Mouse (Mus musculus) CH12.LX (cell line): ENCODE measurements around the gene Serinc5. TPM values are rescaled to one million over a fixed set of nuclear protein-coding genes. Genes with fewer than 3 reads are reported as not detected.

Source experiments
- DNase-seq: peaks from one replicate; pipeline ENCODE4 v3.0.0-alpha.2; 2013; ENCODE audit errors: extremely low read depth
- H3K27ac ChIP-seq: 2 replicates; pipeline ENCODE4 v1.5.1; 2012; ENCODE audit warnings: low read depth, mild to moderate bottlenecking, control low read depth, moderate library complexity; ENCODE audit not compliant: insufficient read depth
- H3K27me3 ChIP-seq: replicated peaks from 2 replicates; pipeline ENCODE3; 2012; ENCODE audit warnings: inconsistent platforms
- H3K36me3 ChIP-seq, 2 experiments: replicated peaks in 1 of 2; 2 replicates each; pipeline versions ENCODE3 to v1.6.1; 2012; ENCODE audit warnings: inconsistent platforms in 1 of 2, low read length in 1 of 2, mild to moderate bottlenecking in 1 of 2, mixed read lengths in 1 of 2, moderate library complexity in 1 of 2; ENCODE audit not compliant: control insufficient read depth in 1 of 2, insufficient read depth in 1 of 2
- H3K4me1 ChIP-seq, 2 experiments: 2 replicates each; pipeline ENCODE4 v1.6.1; 2012; ENCODE audit warnings: inconsistent platforms in 1 of 2, moderate library complexity in 1 of 2; ENCODE audit not compliant: insufficient read depth in 2 of 2, control insufficient read depth in 1 of 2
- H3K4me2 ChIP-seq: 2 replicates; pipeline ENCODE4 v1.6.1; 2012; ENCODE audit warnings: low read depth, mild to moderate bottlenecking, control low read depth; ENCODE audit not compliant: poor library complexity, insufficient read depth, severe bottlenecking
- H3K4me3 ChIP-seq, 3 experiments: fragments of 150-350 bp in 1 of 3; sonication (generic) in 1 of 3; replicated peaks in 1 of 3; 2 replicates each; pipeline versions ENCODE3 to v1.5.1; 2011 to 2012; ENCODE audit warnings: low read depth in 2 of 3, low read length in 2 of 3, mild to moderate bottlenecking in 2 of 3, moderate library complexity in 2 of 3, control low read depth in 1 of 3, improper control_type of control experiment in 1 of 3, inconsistent platforms in 1 of 3, mixed read lengths in 1 of 3; ENCODE audit not compliant: poor library complexity in 1 of 3
- H3K79me2 ChIP-seq: replicated peaks from 2 replicates; pipeline ENCODE4 v1.6.1; 2012; ENCODE audit warnings: mild to moderate bottlenecking, moderate library complexity; ENCODE audit not compliant: control insufficient read depth, poor library complexity, insufficient read depth, severe bottlenecking; ENCODE audit errors: extremely low read depth
- H3K9ac ChIP-seq: 2 replicates; pipeline ENCODE4 v1.6.1; 2012; ENCODE audit warnings: low read depth, mild to moderate bottlenecking, control low read depth, moderate library complexity; ENCODE audit not compliant: insufficient read depth
- H3K9me3 ChIP-seq: replicated peaks from 2 replicates; pipeline ENCODE3; 2012; ENCODE audit warnings: low read length, inconsistent platforms, mixed read lengths
- BHLHE40 ChIP-seq: IDR thresholded peaks from 2 replicates; pipeline ENCODE4 v1.6.1; 2011; ENCODE audit warnings: mild to moderate bottlenecking, low read depth, low read length, improper control_type of control experiment
- CHD1 ChIP-seq: IDR thresholded peaks from 2 replicates; pipeline ENCODE4 v1.6.1; 2012; ENCODE audit warnings: low read depth, low read length, improper control_type of control experiment, inconsistent platforms
- CHD2 ChIP-seq: IDR thresholded peaks from 2 replicates; pipeline ENCODE4 v1.6.1; 2011; ENCODE audit warnings: low read length, improper control_type of control experiment
- CTCF ChIP-seq, 2 experiments: IDR thresholded peaks in 1 of 2; conservative IDR thresholded peaks in 1 of 2; 2 replicates each; pipeline ENCODE4 v1.5.1; 2011 to 2012; ENCODE audit warnings: low read depth in 2 of 2, low read length in 2 of 2, improper control_type of control experiment in 1 of 2, inconsistent platforms in 1 of 2, mild to moderate bottlenecking in 1 of 2, moderate library complexity in 1 of 2
- E2F4 ChIP-seq: IDR thresholded peaks from 2 replicates; pipeline ENCODE4 v1.6.1; 2011; ENCODE audit warnings: low read depth, low read length, improper control_type of control experiment; ENCODE audit not compliant: insufficient replicate concordance
- ELF1 ChIP-seq: IDR thresholded peaks from 2 replicates; pipeline ENCODE4 v1.6.1; 2014; ENCODE audit warnings: low read depth, mild to moderate bottlenecking, inconsistent platforms, low read length, improper control_type of control experiment
- ETS1 ChIP-seq: conservative IDR thresholded peaks from 2 replicates; pipeline ENCODE4 v1.6.1; 2012; ENCODE audit warnings: low read depth, mild to moderate bottlenecking, inconsistent platforms, low read length, improper control_type of control experiment, moderate library complexity
- GABPA ChIP-seq: IDR thresholded peaks from 2 replicates; pipeline ENCODE4 v1.6.1; 2012; ENCODE audit warnings: low read depth, low read length, improper control_type of control experiment, inconsistent platforms; ENCODE audit not compliant: insufficient replicate concordance
- HCFC1 ChIP-seq: IDR thresholded peaks from 2 replicates; pipeline ENCODE4 v1.6.1; 2012; ENCODE audit warnings: low read depth, mild to moderate bottlenecking, inconsistent platforms, low read length, improper control_type of control experiment
- IRF4 ChIP-seq: IDR thresholded peaks from 2 replicates; pipeline ENCODE4 v1.6.1; 2014; ENCODE audit warnings: low read depth, mild to moderate bottlenecking, inconsistent platforms, low read length, improper control_type of control experiment
- JUND ChIP-seq: conservative IDR thresholded peaks from 2 replicates; pipeline ENCODE4 v1.6.1; 2011; ENCODE audit warnings: low read depth, low read length, improper control_type of control experiment
- MAFK ChIP-seq: IDR thresholded peaks from 2 replicates; pipeline ENCODE4 v1.6.1; 2011; ENCODE audit warnings: low read length, improper control_type of control experiment; ENCODE audit not compliant: insufficient replicate concordance
- MAX ChIP-seq: IDR thresholded peaks from 2 replicates; pipeline ENCODE4 v1.6.1; 2011; ENCODE audit warnings: low read length, improper control_type of control experiment
- MEF2A ChIP-seq: IDR thresholded peaks from 2 replicates; pipeline ENCODE4 v1.6.1; 2014; ENCODE audit warnings: low read depth, mild to moderate bottlenecking, inconsistent platforms, low read length, improper control_type of control experiment, borderline replicate concordance
- MXI1 ChIP-seq: IDR thresholded peaks from 2 replicates; pipeline ENCODE4 v1.6.1; 2011; ENCODE audit warnings: mild to moderate bottlenecking, low read depth, low read length, improper control_type of control experiment
- POLR2A ChIP-seq: IDR thresholded peaks from 2 replicates; pipeline ENCODE4 v1.6.1; 2011; ENCODE audit warnings: low read depth, mild to moderate bottlenecking, improper control_type of control experiment, low read length
- RCOR1 ChIP-seq: conservative IDR thresholded peaks from 2 replicates; pipeline ENCODE4 v1.6.1; 2012; ENCODE audit warnings: low read depth, mild to moderate bottlenecking, inconsistent platforms, low read length, improper control_type of control experiment
- SIN3A ChIP-seq: IDR thresholded peaks from 2 replicates; pipeline ENCODE4 v1.6.1; 2012; ENCODE audit warnings: low read length, improper control_type of control experiment, inconsistent platforms
- SMC3 ChIP-seq: IDR thresholded peaks from 2 replicates; pipeline ENCODE4 v1.6.1; 2011; ENCODE audit warnings: low read depth, low read length, improper control_type of control experiment
- TBP ChIP-seq: conservative IDR thresholded peaks from 2 replicates; pipeline ENCODE4 v1.6.1; 2011; ENCODE audit warnings: low read depth, low read length, improper control_type of control experiment
- TCF12 ChIP-seq: IDR thresholded peaks from 2 replicates; pipeline ENCODE4 v1.6.1; 2014; ENCODE audit warnings: low read depth, mild to moderate bottlenecking, inconsistent platforms, low read length, improper control_type of control experiment
- UBTF ChIP-seq: IDR thresholded peaks from 2 replicates; pipeline ENCODE4 v1.6.1; 2012; ENCODE audit warnings: low read depth, mild to moderate bottlenecking, inconsistent platforms, low read length, improper control_type of control experiment, moderate library complexity
- USF1 ChIP-seq: IDR thresholded peaks from 2 replicates; pipeline ENCODE4 v1.6.1; 2014; ENCODE audit warnings: low read depth, mild to moderate bottlenecking, inconsistent platforms, low read length, improper control_type of control experiment
- USF2 ChIP-seq: conservative IDR thresholded peaks from 2 replicates; pipeline ENCODE4 v1.6.1; 2011; ENCODE audit warnings: low read depth, low read length, improper control_type of control experiment
- ZKSCAN1 ChIP-seq: IDR thresholded peaks from 2 replicates; pipeline ENCODE4 v1.6.1; 2012; ENCODE audit warnings: low read depth, inconsistent platforms, low read length, improper control_type of control experiment, borderline replicate concordance
- ZMIZ1 ChIP-seq: IDR thresholded peaks from 2 replicates; pipeline ENCODE4 v1.6.1; 2012; ENCODE audit warnings: low read depth, mild to moderate bottlenecking, inconsistent platforms, low read length, improper control_type of control experiment
- dilution Hi-C: fragments of 300-500 bp; cut with MboI; formaldehyde crosslinking; loops from 2 replicates; pipeline ENCODE4 v1.14.3; 2020; ENCODE audit warnings: low sequenced_read_pairs; ENCODE audit not compliant: extremely low pct_unique_long_range_greater_than_20kb, extremely low pct_ligation_motif_present
- in situ Hi-C: fragments of 300-500 bp; cut with MboI; formaldehyde crosslinking; loops from 3 replicates; pipeline ENCODE4 v1.14.3; 2019; ENCODE audit warnings: low sequenced_read_pairs, low pct_ligation_motif_present, low pct_unique_long_range_greater_than_20kb, mixed read lengths
- polyA plus RNA-seq: library from polyadenylated mRNA; unstranded; fragments of >175 nt; gene quantifications from 2 replicates; pipeline ENCODE4 v1.2.1, GENCODE M21; 2012; ENCODE audit warnings: low read depth; ENCODE audit not compliant: insufficient read length
- total RNA-seq, 2 experiments: library from RNA; depleted of rRNA; stranded (reverse); fragments of 300-350 nt in 1 of 2; fragments of >200 nt in 1 of 2; gene quantifications; 2 replicates each; pipeline ENCODE4 v1.2.3; 2012 to 2014

Serinc5 gene
- total and polyA plus RNA-seq, 3 experiments: 1.9 to 5.2 (median 4.3) TPM

DNA sequence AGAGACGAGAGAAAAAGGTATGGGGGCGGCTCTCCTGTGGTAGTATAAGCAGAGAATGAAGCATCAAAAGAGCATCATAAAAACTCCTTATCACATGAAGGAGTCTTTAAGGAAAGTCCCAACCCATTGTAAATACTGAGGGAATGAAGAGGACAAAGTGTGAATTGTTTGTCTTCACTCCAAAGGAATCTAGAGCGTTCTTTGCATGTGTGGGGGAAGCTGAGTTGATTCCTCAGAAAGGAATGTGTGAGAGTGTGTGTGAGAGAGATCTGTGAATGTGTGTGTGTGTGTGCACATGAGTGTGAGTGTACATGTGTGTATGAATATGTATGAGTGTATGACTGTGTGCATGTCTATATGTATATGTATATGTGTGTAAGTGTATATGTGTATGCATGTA is 22.2 kb upstream of the Serinc5 start:
- H3K4me3 ChIP-seq: no peak overlapping the region
- H3K4me2 ChIP-seq: no peak overlapping the region
- no peaks in the 10 kb centered on the region for H3K79me2 ChIP-seq
- dilution Hi-C loops: no loop called here
- H3K27ac ChIP-seq: no peak overlapping the region
- no peaks in the 10 kb centered on the region for H3K4me1 ChIP-seq
- H3K36me3 ChIP-seq: no peaks in the 10 kb centered on the region
- H3K9me3 ChIP-seq: no peaks in the 10 kb centered on the region
- in situ Hi-C loops: no loop called here
- H3K27me3 ChIP-seq: no peaks in the 10 kb centered on the region
- no peak for TF ChIP-seq JUND
- TF ChIP-seq GABPA: no peak
- TF ChIP-seq POLR2A: no peak
- no peak for TF ChIP-seq CTCF (conservative IDR thresholded peaks at IDR 0.05 in 1 of 2, IDR thresholded peaks at IDR 0.05 in 1 of 2; ENCODE audit: low read depth in 2 of 2, low read length in 2 of 2)
- TF ChIP-seq MEF2A: no peak
- TF ChIP-seq CHD2: no peak
- TF ChIP-seq BHLHE40: no peak
- no peak for TF ChIP-seq CHD1
- TF ChIP-seq IRF4: no peak
- TF ChIP-seq HCFC1: no peak
- no peak overlapping the region for H3K9ac ChIP-seq
- no peak for DNase-seq

DNA sequence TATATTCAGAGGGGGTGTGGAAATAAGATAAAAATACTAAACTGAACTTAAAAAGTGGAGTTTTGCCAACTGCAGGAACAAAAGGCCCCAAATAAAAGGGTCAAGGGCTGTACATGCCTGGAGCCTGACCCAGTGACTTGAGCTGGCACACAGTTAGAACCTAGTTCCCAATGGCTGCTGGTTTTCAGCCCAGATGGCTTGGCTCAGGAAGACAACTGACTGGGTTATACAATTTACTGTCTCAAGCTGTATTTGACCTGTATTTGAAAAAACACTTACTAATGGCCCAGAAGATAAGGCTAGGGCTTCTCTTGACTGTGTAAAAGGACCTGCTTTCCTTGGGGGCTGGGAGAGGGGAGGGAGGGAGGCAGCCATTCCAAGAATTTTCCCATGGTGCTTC is 21.6 kb upstream of the Serinc5 start:
- Histone ChIP-seq H3K27ac (no peak overlapping the region), H3K27me3 (no peaks in the 10 kb centered on the region), H3K4me1 (no peaks in the 10 kb centered on the region), H3K9me3 (no peaks in the 10 kb centered on the region), H3K36me3 (no peaks in the 10 kb centered on the region), H3K79me2 (no peaks in the 10 kb centered on the region), H3K4me3 (no peak overlapping the region), H3K4me2 (no peak overlapping the region), H3K9ac (no peak overlapping the region)
- dilution Hi-C loops: no loop called here
- in situ Hi-C loops: no loop called here
- TF ChIP-seq SIN3A: no peak
- TF ChIP-seq E2F4: no peak
- TF ChIP-seq ELF1: no peak
- TF ChIP-seq UBTF: no peak
- TF ChIP-seq TBP: no peak
- TF ChIP-seq MEF2A: no peak
- no peak for TF ChIP-seq IRF4
- no peak for TF ChIP-seq ETS1
- TF ChIP-seq JUND: no peak
- TF ChIP-seq MAX: no peak
- TF ChIP-seq MXI1: no peak
- no peak for TF ChIP-seq RCOR1
- TF ChIP-seq GABPA: no peak
- no peak for TF ChIP-seq MAFK
- TF ChIP-seq ZMIZ1: no peak
- no peak for TF ChIP-seq ZKSCAN1
- TF ChIP-seq USF1: no peak
- TF ChIP-seq SMC3: no peak
- no peak for TF ChIP-seq USF2
- no peak for TF ChIP-seq TCF12
- no peak for DNase-seq
